Mouse (Mus musculus): Measurements from ENCODE around the gene Aspdh.

Aspdh gene

GRCm38 (mm10) chr7:44465111-44465510 lies at the start of gene Aspdh:
Gene Aspdh (plus strand): TSS chr7:44465391.
- peak; percentile 75 to 88 for DNase-seq

GRCm38 (mm10) chr7:44427666-44428065 lies 37.5 kb upstream of the Aspdh start:
- no peak for DNase-seq

GRCm38 (mm10) chr7:44428171-44428950 lies 36.8 kb upstream of the Aspdh start:
- no peak for DNase-seq

GRCm38 (mm10) chr7:44428968-44429521 lies 36.1 kb upstream of the Aspdh start, which contains the start of gene Lrrc4b:
Gene Lrrc4b (plus strand): TSS chr7:44429018.
- no peak for DNase-seq

- DNase-seq, result no peak
Measured at GRCm38 (mm10) chr7:44429534-44430488, 35.4 kb upstream of the Aspdh start.

- DNase-seq, result no peak
Measured at GRCm38 (mm10) chr7:44432550-44432949, 32.6 kb upstream of the Aspdh start.

- no peak for DNase-seq
Measured at GRCm38 (mm10) chr7:44433371-44433770, 31.8 kb upstream of the Aspdh start.

- no peak for DNase-seq
Measured at GRCm38 (mm10) chr7:44434089-44434488, 31.1 kb upstream of the Aspdh start.

- no peak for DNase-seq
Measured at GRCm38 (mm10) chr7:44435796-44436195, 29.4 kb upstream of the Aspdh start.

GRCm38 (mm10) chr7:44436267-44436666 lies 28.9 kb upstream of the Aspdh start:
- peak in 1 of 2 experiments; percentile 28 for DNase-seq

GRCm38 (mm10) chr7:44437188-44437587 lies 28.0 kb upstream of the Aspdh start:
- DNase-seq, result no peak

- no peak for DNase-seq
Measured at GRCm38 (mm10) chr7:44437933-44438332, 27.3 kb upstream of the Aspdh start.

GRCm38 (mm10) chr7:44439696-44440095 lies 25.5 kb upstream of the Aspdh start:
- DNase-seq, result no peak

GRCm38 (mm10) chr7:44440479-44440878 lies 24.7 kb upstream of the Aspdh start:
- DNase-seq, result no peak

- no peak for DNase-seq
Measured at GRCm38 (mm10) chr7:44441180-44441579, 24.0 kb upstream of the Aspdh start.

- DNase-seq, result no peak
Measured at GRCm38 (mm10) chr7:44441648-44442109, 23.5 kb upstream of the Aspdh start.

- DNase-seq, result no peak
Measured at GRCm38 (mm10) chr7:44442407-44442821, 22.8 kb upstream of the Aspdh start.

- no peak for DNase-seq
Measured at GRCm38 (mm10) chr7:44443268-44444173, 21.7 kb upstream of the Aspdh start.

GRCm38 (mm10) chr7:44444886-44445527 lies 20.2 kb upstream of the Aspdh start:
- DNase-seq, result no peak

- no peak for DNase-seq
Measured at GRCm38 (mm10) chr7:44445528-44445923, 19.7 kb upstream of the Aspdh start.

GRCm38 (mm10) chr7:44446070-44446855 lies 18.9 kb upstream of the Aspdh start:
- no peak for DNase-seq
